Mouse (Mus musculus): ENCODE data around the gene Gm10340.
A peak's percentile ranks its signal among the peaks of the same experiment; 100 is the strongest.
"Not testable (repeated sequence)": the region's sequence is repeated elsewhere in the genome, so short reads cannot be mapped to it uniquely, and the experiment has no call there.

Gene Gm10340

DNA sequence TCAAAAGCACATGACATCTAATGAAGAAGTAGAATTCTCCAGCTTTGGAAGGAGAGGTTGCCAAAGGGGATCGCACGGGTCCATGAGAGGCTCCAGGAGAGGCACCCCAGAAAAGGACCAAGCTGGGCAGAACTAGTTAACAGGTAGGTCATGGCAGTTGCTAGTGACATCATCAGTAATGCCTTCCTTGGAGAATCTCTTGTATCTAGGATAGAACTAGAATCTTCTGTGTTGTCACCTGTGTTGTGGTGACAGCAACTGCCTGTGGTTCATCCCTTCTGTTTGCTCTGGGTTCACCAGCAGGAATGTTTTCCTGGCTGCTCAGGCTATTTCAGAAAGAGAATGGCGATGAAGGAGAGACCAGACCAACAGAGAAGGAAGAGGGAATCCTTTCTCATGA is at the start of gene Gm10340:
TSS of gene Gm10340 (plus strand) at position 301 of the 400 bp plus-strand sequence.
- DNase-seq (ENCODE audit: low read depth in 1 of 2, low spot score in 2 of 2) = not testable (repeated sequence)

DNA sequence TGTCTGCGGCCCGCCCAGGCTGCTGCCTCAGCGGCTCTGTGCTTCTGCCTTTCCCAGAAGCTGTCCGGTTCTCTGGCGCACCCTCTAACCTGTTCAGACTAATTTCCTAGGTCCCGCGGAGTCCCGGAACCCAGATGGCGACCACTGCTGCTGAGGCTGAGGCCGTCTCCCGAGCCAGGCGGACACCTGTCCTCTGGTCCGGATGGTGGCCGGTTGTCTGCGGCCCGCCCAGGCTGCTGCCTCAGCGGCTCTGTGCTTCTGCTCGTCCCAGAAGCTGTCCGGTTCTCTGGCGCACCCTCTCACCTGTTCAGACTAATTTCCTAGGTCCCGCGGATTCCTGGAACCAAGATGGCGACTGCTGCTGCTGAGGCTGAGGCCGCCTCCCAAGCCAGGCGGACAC is 17.7 kb upstream of the Gm10340 start:
- DNase-seq (ENCODE audit: low read depth in 1 of 2, low spot score in 2 of 2) = peak in 1 of 2 experiments; percentile 9

DNA sequence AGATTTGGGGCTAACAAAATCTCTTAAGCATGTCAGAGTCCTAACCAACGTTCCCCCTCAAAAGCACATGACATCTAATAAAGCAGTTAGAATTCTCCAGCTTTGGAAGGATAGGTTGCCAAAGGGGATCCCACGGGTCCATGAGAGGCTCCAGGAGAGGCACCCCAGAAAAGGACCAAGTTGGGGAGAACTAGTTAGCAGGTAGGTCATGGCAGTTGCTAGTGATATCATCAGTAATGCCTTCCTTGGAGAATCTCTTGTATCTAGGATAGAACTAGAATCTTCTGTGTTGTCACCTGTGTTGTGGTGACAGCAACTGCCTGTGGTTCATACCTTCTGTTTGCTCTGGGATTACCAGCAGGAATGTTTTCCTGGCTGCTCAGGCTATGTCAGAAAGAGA is 54.2 kb downstream of the Gm10340 start, which contains the start of gene Gm5795:
TSS of gene Gm5795 (plus strand) at position 301 of the 400 bp plus-strand sequence.
- not testable (repeated sequence) for DNase-seq (ENCODE audit: low read depth in 1 of 2, low spot score in 2 of 2)
